Mouse (Mus musculus) thymus, adult 2 months (tissue): ENCODE measurements around the gene Aoc3. TPM values are rescaled to one million over a fixed set of nuclear protein-coding genes. Genes with fewer than 3 reads are reported as not detected.

Source experiments
- DNase-seq: peaks from one replicate; pipeline ENCODE4 v3.0.0; 2021
- H3K27ac ChIP-seq: fragments of 200-500 bp; 2 replicates; pipeline ENCODE4 v1.5.1; 2012; ENCODE audit warnings: low read length, control low read depth; ENCODE audit not compliant: control insufficient read depth, insufficient read depth
- H3K27me3 ChIP-seq: fragments of 200-500 bp; 2 replicates; pipeline ENCODE4 v1.6.1; 2012; ENCODE audit warnings: mild to moderate bottlenecking, low read length, moderate library complexity, mixed read lengths; ENCODE audit not compliant: control insufficient read depth, insufficient read depth
- H3K36me3 ChIP-seq: fragments of 200-500 bp; 2 replicates; pipeline ENCODE4 v1.6.1; 2012; ENCODE audit warnings: mild to moderate bottlenecking, low read length, moderate library complexity; ENCODE audit not compliant: control insufficient read depth, insufficient read depth
- H3K4me1 ChIP-seq: fragments of 200-500 bp; replicated peaks from 2 replicates; pipeline ENCODE4 v1.6.1; 2012; ENCODE audit warnings: low read length; ENCODE audit not compliant: control insufficient read depth, insufficient read depth
- H3K4me3 ChIP-seq: fragments of 200-500 bp; 2 replicates; pipeline ENCODE4 v1.5.1; 2012; ENCODE audit warnings: mild to moderate bottlenecking, low read length, control low read depth, moderate library complexity; ENCODE audit not compliant: control insufficient read depth, insufficient read depth
- CTCF ChIP-seq: fragments of 200-500 bp; IDR thresholded peaks from 2 replicates; pipeline ENCODE4 v1.5.1; 2012; ENCODE audit warnings: mild to moderate bottlenecking, control low read depth, low read length, moderate library complexity, borderline replicate concordance; ENCODE audit not compliant: control insufficient read depth, poor library complexity, insufficient read depth; ENCODE audit errors: extremely low read depth
- POLR2A ChIP-seq: fragments of 200-500 bp; IDR thresholded peaks from 2 replicates; pipeline ENCODE4 v1.6.1; 2012; ENCODE audit warnings: mild to moderate bottlenecking, low read length, control low read depth, moderate library complexity; ENCODE audit not compliant: control insufficient read depth, poor library complexity, insufficient read depth; ENCODE audit errors: extremely low read depth
- WGBS: fragments of 180-500 bp; shearing (Covaris S2); methylation state at CpG from one replicate; pipeline ENCODE4 v1.1.7; 2018; 5-methylcytosine and 5-hydroxymethylcytosine counted together
- polyA plus RNA-seq: library from polyadenylated mRNA; depleted of rRNA; stranded (reverse); fragments of >200 nt; gene quantifications from 2 replicates; pipeline ENCODE4 v1.2.3, GENCODE M21; 2012

Gene Aoc3
- polyA plus RNA-seq, 1 experiment, result 12.1 TPM

DNA sequence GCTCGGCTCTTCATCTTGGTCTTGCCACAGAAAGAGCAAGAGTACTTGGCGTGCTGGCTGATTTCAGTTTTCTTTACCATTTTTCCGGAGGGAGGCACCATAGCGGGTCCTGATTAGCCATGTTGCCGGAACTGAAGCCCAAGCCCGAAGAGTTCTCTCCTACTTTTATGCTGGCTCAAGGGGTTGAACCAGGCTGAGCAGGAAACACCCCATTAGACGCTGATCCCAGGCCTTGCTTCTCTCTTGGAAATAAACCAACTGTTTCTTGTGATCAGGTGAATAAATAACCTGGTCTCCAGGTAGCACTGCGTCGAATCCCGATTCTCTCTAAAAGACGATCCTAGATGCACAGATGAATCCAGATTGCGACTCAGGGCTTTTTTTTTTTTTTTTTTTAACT is 23.0 kb downstream of the Aoc3 start:
- WGBS, result 93% methylated on average over 12 of the region's 12 CpGs
- no peak for DNase-seq
- Histone ChIP-seq H3K36me3 (no peaks in the 10 kb centered on the region), H3K27me3 (no peaks in the 10 kb centered on the region), H3K27ac (no peak overlapping the region), H3K4me3 (no peak overlapping the region), H3K4me1 (no peaks in the 10 kb centered on the region; the same call in 1 of the 2 replicates)
- TF ChIP-seq CTCF, result no peak
- TF ChIP-seq POLR2A, result no peak

DNA sequence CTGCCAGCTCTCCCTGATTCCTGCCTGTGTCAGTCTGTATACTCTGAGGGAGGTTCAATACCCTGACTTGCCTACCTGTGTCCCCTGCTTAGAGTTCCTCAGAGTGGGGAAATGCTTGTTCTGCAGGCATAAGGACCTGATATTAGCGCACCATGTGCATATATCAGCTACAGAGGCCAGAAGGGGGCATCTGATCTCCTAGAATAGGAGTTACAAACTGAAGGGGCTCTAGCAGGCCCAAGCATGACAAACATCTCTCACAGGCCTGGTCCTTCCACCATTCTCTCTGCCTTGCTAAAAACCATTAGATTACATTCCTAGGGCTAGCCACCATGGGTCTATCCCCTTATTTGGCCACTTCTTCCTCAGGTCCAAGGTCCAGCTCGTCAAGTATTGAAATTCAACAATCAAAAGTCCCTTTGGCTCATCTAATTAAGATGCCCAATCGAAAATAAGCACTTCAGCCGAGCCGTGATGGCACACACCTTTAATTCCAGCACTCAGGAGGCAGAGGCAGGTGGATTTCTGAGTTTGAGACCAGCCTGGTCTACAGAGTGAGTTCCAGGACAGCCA is 24.1 kb downstream of the Aoc3 start:
- no peaks in the 10 kb centered on the region for H3K36me3 ChIP-seq
- no peak overlapping the region for H3K4me3 ChIP-seq
- H3K4me1 ChIP-seq, result peaks cover 2% of the 10 kb centered on the region
- TF ChIP-seq CTCF, result no peak
- TF ChIP-seq POLR2A, result no peak
- no peak for DNase-seq
- H3K27me3 ChIP-seq, result no peaks in the 10 kb centered on the region
- H3K27ac ChIP-seq, result no peak overlapping the region
- WGBS, result 92% methylated on average over 5 of the region's 5 CpGs

DNA sequence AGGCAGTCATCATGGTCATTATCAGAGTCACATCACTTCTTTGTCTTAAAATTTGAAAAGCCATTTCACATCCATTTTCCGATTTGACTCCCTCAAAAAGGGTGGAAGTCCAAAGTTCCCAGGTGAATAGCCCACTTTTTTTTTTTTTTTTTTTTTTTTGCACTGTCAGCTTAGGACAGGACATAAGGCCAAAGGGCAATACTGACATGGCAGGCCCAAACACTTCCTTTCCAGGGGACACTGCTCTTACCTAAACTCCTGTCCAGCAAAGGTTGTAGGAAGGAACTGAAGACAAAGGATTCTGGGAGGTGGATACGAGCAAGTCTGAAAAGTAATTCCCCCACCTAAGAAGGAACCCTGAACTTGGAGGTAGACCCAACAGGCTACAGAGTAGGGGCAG is 25.5 kb downstream of the Aoc3 start:
- Histone ChIP-seq H3K27ac (no peak overlapping the region), H3K4me3 (no peak overlapping the region), H3K27me3 (no peaks in the 10 kb centered on the region), H3K36me3 (no peaks in the 10 kb centered on the region), H3K4me1 (peaks cover 15% of the 10 kb centered on the region)
- no peak for DNase-seq
- TF ChIP-seq POLR2A (no peak), CTCF (no peak)
- WGBS, result 90% methylated on average over 2 of the region's 2 CpGs

DNA sequence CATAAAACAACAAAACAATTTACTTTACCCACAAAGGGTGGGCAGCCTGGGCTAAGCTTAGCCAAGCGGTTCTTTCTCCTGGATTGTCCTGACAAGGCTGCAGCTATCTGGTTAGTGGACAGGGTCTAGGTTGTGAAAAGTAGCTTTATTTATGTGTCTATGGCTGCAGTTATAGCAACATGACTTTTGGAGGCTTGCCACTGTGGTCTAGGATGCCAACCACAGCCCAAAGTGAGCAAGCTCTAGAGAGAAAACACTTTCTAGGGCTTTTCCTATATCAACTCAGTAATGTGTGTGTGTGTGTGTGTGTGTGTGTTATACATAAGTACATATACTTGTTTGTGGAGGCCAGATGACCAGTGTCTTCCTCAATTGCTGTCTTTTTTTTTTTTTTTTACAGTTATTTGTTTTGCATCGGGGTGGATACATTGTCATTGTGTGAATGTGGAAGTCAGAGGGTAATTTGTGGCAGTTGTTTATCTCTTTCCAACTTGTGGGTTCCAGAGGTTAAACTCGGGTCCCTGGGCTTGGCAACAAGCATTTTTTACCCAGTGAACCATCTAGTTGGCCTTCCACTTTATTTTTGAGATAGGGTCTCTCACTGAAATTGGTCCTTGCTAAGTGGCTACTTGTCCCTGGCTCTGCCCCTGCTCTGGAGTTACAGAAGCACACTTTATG is 27.2 kb downstream of the Aoc3 start:
- H3K27ac ChIP-seq, result no peak overlapping the region
- no peak overlapping the region for H3K4me3 ChIP-seq
- no peaks in the 10 kb centered on the region for H3K27me3 ChIP-seq
- WGBS, result 31% methylated on average over 3 of the region's 3 CpGs
- TF ChIP-seq CTCF (no peak), POLR2A (no peak)
- peaks cover 28% of the 10 kb centered on the region for H3K4me1 ChIP-seq
- no peak for DNase-seq
- H3K36me3 ChIP-seq, result no peaks in the 10 kb centered on the region

DNA sequence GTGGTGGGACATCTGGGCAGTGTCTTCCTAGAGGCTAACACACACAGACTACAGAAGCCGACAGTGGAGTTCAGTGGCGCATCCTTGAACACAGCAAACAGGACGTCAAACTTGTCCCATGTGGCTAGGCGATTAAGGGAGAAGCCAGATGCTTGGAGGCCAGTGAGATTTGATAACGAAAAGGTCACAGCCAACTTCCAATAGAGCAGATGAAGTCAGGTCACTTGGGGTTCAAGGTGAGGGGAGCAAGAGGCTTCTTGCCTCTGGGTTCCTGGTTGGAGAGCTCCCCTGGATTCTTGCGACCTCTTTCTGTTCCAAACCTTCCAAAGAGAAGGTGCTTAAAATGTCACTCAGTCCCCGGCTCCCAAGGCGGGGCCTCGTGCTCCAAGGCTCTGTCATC is 29.4 kb downstream of the Aoc3 start:
- H3K4me1 ChIP-seq, result peaks cover 32% of the 10 kb centered on the region
- H3K4me3 ChIP-seq, result no peak overlapping the region
- no peaks in the 10 kb centered on the region for H3K27me3 ChIP-seq
- TF ChIP-seq CTCF (no peak), POLR2A (no peak)
- 87% methylated on average over 9 of the region's 9 CpGs for WGBS
- DNase-seq, result no peak
- peak overlapping the region; percentile 94 for H3K27ac ChIP-seq
- no peaks in the 10 kb centered on the region for H3K36me3 ChIP-seq

DNA sequence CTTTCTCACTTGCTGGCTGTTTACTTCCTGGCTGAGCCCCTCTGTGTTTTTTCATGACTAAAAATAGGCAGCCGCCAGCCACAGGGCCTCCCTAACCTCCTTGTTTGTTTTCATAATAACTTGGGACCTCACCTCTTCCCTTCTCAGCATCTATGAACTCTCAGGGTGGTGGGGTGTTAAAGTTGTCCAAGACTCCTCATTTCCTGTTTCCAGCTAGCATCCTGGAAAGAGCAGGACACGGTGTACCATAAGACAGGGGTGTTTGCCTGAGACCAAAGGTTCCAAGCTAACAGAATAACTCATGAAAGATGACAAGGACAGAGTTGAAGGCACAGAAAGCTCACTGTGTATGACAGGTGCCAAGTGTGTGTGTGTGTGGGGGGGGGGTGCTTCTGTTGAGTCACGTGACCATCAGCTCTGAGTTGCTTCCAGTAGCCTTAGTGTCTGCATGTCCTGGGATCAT is 30.3 kb downstream of the Aoc3 start:
- Histone ChIP-seq H3K4me3 (no peak overlapping the region), H3K27me3 (no peaks in the 10 kb centered on the region), H3K27ac (peak overlapping the region; percentile 94), H3K36me3 (no peaks in the 10 kb centered on the region), H3K4me1 (peaks cover 32% of the 10 kb centered on the region)
- TF ChIP-seq POLR2A, result no peak
- TF ChIP-seq CTCF, result no peak
- DNase-seq, result peak; percentile 33
- WGBS, result 28% methylated on average over 3 of the region's 3 CpGs
